Mouse (Mus musculus) G1E-ER4 (cell line): ENCODE data around the gene Pmis2. TPM values are rescaled to one million over a fixed set of nuclear protein-coding genes. Genes with fewer than 3 reads are reported as not detected.

Experiments used
- GATA1 ChIP-seq: IDR thresholded peaks from one replicate; pipeline ENCODE4 v1.8.0; 2012; ENCODE audit warnings: low read length, inconsistent platforms
- polyA plus RNA-seq: library from polyadenylated mRNA; stranded (reverse); fragments of >175 nt; gene quantifications from 2 replicates; pipeline ENCODE4 v1.2.3, GENCODE M21; 2012

The Pmis2 gene
- polyA plus RNA-seq, result not detected in 2 replicates

DNA sequence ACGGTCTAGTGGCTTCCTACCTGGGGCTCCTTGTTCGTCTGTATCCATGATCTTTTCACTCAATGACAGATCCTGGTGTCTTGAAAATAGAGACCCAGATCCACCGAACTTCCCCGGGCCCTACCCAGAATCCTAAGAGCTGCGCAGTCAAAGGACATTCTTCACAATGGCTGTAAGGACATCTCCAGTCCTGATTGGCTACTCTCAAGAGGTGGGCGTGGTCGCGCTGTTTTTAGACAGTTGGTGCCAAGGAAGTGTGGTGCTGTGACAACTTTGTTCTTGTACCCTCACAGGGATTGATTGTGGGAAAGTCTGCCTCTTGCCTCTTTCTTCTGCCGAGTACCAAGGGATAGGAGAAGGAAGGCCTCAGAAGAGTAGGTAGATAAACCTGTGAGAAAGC is at the start of gene Pmis2:
Gene Pmis2, minus strand, starts transcription at position 126 of the 400 bp plus-strand sequence.
- TF ChIP-seq GATA1, result no peak

DNA sequence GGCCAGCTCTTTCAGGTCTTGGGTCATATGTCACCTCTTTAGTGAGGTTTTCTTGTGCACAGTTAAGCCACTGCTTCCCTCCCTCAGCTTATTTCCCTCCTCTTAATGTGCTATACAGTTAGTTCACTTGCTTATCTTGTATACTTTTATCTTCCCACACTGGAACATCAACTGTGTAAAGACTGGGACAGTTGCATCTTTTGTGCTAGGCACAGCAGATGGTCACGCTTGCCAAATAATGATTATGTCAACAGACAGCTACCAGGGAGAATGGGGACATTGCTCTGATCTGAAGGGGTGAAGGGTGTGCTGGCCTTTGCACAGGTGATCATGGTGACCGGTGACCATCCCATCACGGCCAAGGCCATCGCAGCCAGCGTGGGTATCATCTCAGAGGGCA is 48.3 kb upstream of the Pmis2 start:
- TF ChIP-seq GATA1, result no peak

DNA sequence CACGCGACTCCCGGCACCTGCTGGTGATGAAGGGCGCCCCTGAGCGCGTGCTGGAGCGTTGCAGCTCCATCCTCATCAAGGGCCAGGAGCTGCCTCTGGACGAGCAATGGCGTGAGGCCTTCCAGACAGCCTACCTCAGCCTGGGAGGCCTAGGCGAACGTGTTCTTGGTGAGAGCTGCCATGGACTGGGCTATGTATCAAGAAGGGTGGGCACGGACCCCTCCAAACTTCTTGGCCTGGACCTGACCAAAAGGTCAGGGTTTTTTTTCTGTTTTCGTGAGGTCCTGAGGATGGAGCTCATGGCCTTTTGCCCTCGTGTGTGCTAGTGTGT is 46.3 kb upstream of the Pmis2 start:
- TF ChIP-seq GATA1, result no peak

DNA sequence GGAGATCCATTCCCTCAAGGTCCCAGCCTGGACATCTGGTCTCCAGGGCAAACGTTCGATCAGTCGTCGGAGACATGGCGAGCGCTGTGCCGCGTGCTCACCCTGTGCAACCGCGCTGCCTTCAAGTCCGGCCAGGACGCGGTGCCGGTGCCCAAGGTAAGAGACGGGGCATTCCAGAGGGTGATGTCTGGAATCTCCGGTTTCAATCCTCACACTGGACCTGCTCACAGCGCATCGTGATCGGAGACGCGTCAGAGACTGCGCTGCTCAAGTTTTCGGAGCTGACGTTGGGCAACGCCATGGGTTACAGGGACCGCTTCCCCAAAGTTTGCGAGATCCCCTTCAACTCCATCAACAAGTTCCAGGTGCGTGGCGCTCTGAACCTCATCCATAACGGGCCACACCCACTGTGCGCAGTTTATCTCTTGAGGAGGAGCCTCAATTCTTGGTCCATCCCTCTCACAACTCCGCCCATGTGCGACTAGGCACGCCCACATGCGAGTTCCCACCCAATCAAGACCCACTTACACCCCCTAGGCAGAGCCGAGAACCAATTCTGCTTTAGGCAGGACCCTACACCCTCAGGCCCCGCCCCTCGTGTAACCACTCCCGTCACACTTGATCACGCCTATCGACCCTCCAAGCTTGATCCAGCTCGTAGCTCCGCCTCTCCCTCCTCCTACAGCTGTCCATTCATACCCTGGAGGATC is 45.8 kb upstream of the Pmis2 start:
- TF ChIP-seq GATA1, result no peak

DNA sequence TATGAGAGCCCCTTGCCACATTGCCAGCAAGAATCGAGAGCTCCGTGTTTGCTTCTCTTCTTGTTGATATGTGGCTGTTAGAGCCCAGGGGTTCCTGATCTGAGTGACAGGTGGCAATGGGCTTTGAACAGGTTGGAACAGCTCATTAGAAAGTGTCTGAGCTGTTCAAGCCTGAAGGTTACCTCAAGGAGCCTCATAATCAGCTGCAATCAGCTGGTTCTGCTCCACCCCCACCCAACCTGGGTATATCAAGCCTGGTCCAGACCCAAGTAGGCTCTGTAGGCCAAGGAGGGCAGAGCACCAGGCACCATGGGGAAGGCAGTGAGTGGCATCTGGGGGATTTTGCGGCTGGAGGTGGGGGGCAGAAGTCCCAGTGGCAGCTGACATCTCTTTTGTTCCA is 40.5 kb upstream of the Pmis2 start, which contains the start of gene Atp4a:
Gene Atp4a, plus strand, starts transcription at position 268 of the 400 bp plus-strand sequence.
- TF ChIP-seq GATA1, result no peak

DNA sequence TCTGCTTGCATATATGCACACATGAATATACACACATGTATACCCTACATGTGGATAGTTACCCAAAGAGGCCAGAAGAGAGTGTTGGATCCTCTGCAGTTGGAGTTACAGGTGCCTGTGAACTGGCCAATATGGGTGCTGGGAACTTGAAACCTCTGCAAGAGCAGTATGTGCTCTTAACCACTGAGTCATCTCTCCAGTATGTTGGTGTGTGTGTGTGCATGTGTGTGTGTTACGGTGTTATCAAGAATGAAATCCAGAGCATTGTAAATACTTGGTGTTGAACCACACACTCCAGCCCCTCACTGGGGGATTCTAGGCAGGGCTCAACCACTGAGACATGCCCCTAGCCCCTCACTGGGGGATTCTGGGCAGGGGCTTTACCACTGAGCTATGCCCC is 36.0 kb upstream of the Pmis2 start:
- no peak for TF ChIP-seq GATA1

DNA sequence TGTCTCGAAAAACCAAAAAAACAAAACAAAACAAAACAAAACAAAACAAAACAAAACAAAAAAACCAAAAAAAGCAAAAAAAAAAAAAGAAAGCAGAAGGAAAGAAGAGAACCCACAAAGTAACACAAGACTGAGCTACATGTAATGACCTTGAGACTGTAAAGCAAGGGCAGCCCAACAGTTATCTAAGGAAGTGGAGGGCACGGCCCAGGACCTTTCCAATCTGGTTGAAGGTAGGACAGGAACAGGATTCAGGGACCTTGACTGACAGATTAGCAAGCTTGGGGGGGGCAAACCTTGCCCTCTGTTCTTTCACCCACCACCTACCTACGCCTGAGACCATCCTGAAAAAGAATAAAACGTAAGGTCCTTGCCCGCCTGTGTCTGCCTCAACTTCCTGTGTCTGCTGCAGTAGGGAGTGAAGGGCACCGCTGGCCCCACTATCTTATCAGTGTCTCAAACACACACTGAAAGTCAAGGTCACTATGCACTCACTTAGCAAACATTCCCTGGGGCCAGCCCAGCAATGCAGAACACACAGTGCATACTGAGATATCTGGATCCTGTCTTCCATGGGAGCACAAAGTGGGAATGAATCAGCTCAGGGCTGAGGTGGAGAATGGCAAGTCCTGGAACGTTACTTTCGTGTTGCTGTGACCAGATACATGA is 34.9 kb upstream of the Pmis2 start:
- no peak for TF ChIP-seq GATA1

DNA sequence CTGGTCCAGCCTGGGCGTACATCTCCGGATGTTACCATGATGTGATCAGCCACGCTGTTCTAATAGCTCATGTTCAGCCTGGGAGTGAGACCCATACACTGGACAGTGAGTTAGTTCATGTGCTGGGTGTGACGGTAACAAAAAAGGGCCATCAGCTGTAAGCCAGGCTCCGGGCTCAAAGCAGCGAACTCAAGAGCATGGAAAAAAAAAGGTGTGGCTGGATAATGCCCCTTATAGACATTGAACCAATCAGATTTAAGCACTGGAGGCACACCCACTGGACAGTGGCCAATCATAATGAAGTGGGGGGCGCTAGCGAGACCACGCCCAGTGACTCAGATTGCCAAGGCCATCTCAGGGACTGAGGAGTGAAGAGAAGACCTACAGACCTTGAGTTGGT is 27.2 kb upstream of the Pmis2 start, which contains the start of gene 2200002J24Rik:
Gene 2200002J24Rik, plus strand, starts transcription at position 338 of the 400 bp plus-strand sequence.
- TF ChIP-seq GATA1, result no peak

DNA sequence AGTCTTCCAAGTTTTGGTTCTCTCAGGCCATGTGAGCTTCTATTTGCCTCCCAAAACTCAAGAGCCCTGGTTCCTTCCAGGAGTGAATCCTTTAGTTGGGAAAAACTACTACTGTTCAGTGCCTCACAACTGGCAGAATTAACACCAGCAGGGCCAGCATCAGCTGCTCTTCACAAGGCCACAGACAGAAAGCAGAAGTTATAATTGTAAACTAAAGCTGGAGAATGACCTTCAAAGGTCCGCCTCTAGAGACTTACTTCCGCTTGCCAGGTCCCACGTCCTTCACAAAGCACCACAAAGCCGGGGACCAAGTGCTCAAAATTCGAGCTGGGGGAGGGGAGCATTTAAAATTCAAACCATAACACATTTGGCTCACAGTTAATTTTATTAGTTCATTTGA is 26.7 kb upstream of the Pmis2 start:
- TF ChIP-seq GATA1, result no peak

DNA sequence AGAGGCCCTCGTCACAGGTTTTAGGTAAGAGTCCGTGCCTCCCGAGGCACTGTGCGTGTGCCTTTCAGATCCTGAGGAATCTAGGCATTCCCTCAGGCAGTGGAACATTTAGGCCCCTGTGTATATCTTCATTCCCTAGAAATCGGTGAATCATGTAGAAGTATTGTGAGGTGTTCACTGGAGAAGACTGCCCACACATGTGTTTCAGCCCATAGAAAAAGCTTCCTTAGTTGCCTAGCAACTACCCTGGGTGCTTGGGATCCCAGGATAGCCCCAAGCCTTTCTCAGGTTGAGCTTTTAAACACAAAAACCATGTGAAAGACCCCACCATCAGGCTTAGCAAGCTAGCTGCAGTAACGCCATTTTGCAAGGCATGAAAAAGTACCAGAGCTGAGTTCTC is 16.9 kb upstream of the Pmis2 start:
- no peak for TF ChIP-seq GATA1

DNA sequence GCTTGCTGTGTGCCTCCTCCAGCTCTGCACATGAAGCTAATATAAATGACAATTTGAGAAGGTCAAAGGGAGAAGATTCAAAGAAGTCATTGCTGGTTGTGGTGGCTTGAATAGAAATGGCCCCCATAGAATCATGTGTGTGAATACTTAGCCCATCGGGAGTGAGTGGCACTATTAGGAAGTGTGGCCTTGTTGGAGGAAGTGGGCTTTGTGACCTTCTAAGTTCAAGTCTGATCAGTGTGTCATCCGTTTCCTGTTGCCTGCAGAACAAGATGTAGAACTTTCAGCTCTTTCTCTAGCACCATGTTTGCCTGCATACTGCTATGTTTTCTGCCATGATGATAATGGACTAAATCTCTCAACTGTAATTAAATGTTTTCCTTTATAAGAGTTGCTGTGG is 12.0 kb upstream of the Pmis2 start:
- no peak for TF ChIP-seq GATA1

DNA sequence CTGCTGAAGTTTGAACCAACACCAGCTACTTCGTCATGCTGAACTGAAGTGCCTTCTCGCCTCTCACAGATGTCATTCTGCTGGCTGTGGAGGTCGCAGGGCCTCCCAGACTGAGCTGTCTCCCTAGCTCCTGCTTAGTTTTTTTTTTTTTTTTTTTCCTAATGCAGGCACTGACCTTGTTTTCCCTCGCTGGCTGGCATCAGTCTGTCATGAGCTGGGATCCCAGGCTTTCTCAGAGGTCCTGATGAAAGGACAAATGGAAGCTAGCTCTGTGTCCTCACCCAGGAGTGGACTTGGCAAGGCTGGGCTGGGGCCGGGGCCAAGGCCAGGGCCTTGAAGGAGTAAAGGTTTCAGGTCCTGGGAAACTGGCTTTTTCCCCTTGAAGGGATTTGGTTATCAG is 10.5 kb upstream of the Pmis2 start:
- no peak for TF ChIP-seq GATA1

DNA sequence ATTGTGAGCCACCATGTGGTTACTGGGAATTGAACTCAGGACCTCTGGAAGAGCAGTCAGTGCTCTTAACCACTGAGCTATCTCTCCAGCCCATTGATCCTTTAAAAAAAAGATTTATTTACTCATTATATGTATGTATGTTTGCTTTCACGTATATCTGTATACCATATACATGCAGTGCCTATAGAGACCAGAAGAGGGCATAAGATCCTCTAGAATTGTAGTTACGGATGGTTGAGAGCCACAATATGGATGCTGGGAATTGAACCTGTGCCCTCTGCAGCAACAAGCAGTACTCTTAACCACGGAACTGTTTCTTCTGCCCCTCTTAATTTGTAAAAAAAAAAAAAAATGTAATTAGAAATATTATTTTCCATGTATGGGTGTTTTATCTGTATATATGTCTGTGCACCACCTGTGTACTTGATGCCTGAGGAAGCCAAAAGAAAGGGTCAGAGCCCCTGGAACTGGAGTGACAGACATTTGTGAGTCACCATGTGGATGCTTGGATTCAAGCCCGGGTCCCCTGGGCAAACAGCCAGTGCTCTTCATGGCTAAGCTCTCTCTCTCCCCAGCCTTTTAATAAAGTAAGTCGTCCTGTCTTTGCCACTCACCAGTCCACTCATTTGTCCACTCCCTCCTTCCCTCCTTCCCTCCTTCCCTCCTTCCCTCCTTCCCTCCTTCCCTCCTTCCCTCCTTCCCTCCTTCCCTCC is 7.0 kb upstream of the Pmis2 start:
- TF ChIP-seq GATA1, result no peak

DNA sequence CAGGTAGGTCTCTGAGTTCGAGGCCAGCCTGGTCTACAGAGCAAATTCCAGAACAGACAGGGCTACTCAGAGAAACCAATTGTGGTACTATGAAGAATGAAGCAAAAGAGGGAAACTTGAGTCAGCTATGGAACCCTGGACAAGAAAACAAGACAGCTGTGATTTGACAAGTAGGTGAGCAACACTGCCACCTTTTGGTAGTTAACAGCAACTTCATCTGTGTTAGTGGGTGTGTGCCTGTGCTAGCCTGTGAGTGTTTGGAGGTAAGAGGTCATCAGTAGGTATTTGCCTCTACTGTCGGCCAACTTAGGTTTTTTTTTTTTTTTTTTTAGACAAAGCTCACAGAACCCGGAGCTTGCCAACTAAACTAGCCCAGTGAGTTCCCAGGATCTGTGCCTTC is 2.2 kb downstream of the Pmis2 start:
- no peak for TF ChIP-seq GATA1

DNA sequence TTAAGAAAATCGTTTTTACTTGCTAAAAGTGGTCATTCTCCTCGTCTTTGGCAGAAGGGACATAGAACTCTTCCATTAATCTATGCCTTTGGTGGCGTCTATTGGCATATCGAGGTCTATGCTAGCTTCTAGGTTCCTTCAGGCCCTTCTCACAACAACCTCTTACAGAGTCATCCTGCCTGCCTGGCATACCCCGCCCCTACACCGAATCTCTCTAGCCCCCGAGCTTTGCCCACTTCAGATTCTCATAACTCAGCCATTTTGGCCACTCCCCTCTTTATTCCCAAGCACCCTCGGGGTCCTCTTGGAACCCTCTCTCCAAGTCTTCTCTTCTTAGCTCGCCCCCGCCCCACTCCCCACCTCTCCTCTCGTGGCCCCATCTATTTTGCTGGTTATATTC is 6.1 kb downstream of the Pmis2 start:
- TF ChIP-seq GATA1, result no peak

DNA sequence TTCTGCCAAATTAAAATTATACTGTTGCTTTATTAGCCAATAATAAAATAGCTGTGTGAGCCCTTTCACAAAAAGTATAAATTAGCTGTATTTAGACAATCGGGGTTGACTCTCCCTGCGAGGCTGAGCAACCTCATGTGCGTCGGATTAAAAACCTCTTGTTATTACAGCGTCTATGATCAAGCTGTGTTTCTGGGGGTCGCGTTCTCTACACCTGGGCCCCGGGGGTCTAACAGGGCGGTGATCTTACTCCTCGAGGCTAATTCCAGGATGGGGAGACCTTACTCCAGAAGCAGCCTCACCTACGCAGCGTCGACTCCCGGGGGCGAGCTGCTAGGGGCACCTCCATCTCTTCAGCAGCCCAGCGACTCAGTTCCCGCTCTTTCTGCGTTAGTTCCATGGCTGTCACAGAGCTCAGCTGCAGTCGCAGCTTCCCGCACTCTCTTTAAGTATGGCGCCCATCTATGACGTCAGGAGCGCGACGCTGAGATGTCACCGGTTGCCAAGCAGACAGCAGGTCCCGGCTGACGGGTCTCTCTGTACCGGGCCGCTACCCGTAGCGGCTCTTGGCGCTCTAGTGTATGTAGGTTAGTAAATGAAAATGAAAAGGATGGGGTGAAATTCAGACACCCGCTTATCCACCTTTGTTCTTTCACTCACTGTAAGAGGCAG is 6.7 kb downstream of the Pmis2 start, which contains the start of gene Haus5:
Gene Haus5, minus strand, starts transcription at position 466 of the 672 bp plus-strand sequence.
- TF ChIP-seq GATA1, result no peak
